Mouse (Mus musculus): ENCODE measurements around the gene Olfr434.
"Not testable (repeated sequence)": the region's sequence is repeated elsewhere in the genome, so short reads cannot be mapped to it uniquely, and the experiment has no call there.

Olfr434 gene

DNA sequence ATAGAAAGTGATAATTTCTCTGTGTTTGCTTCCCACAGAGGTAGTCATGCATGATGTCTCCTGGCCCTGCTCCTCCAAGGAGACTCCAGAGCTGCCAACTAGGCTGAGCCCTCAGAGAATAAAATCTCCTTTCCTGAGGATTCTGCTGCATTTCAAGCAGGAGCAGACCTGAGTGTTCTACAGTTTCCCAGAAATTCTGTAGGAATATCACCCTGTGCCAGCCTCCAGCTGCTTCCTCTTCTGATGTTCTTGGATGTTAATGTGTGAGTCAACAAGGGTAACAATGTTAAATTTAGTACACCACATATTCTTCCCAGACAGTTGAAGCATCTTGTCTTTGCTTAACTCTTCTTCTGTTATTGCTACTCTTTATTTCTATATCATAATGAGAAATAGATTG, at the start of gene Olfr434:
Gene Olfr434, plus strand, starts transcription at position 149 of the 400 bp plus-strand sequence.
- H3K27me3 ChIP-seq (ENCODE audit: control insufficient read depth, insufficient read depth, low read length, poor library complexity, severe bottlenecking); H3K36me3 ChIP-seq (ENCODE audit: control insufficient read depth, insufficient read depth, low read length, poor library complexity, severe bottlenecking); DNase-seq (ENCODE audit: low read depth, low spot score): not testable (repeated sequence)

DNA sequence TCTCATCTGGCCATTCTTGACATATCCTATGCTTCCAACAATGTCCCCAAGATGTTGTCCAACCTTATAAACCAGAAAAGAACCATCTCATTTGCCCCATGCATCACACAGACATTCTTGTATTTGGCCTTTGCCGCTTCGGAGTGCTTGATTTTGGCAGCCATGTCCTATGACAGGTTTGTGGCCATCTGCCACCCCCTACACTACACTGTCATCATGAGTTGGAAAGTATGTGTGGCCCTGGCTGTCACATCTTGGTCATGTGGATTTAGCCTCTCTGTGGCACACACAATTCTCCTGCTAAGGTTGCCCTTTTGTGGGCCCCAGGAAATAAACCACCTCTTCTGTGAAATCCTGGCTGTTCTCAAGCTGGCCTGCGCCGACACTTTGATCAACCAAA, 45.6 kb upstream of the Olfr434 start:
- DNase-seq (ENCODE audit: low read depth, low spot score): no peak
- Histone ChIP-seq H3K36me3 (ENCODE audit: control insufficient read depth, insufficient read depth, low read length, poor library complexity, severe bottlenecking) (no peaks in the 10 kb centered on the region), H3K27me3 (ENCODE audit: control insufficient read depth, insufficient read depth, low read length, poor library complexity, severe bottlenecking) (no peaks in the 10 kb centered on the region)

DNA sequence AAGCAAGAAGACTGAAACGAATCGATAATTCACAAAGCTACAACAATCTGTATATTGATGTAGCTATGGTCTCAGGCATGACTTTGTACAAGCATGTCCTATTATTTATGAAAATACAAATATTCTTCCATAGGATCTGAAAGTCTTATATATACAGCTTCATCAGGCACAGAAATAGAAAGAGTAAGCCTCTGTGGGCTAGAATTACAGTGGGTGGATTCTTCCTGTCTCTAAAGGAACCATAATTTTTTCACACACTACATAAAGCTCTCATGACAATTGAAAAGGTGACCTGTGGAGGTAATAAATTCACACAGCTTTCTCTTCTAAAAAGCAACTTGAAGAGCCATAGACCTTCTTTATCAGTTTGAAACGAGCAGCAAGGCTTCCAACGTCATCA, 41.0 kb upstream of the Olfr434 start, which contains the start of gene Olfr13:
Gene Olfr13, plus strand, starts transcription at position 301 of the 400 bp plus-strand sequence.
- H3K27me3 ChIP-seq (ENCODE audit: control insufficient read depth, insufficient read depth, low read length, poor library complexity, severe bottlenecking): no peaks in the 10 kb centered on the region
- H3K36me3 ChIP-seq (ENCODE audit: control insufficient read depth, insufficient read depth, low read length, poor library complexity, severe bottlenecking): no peaks in the 10 kb centered on the region
- DNase-seq (ENCODE audit: low read depth, low spot score): no peak

DNA sequence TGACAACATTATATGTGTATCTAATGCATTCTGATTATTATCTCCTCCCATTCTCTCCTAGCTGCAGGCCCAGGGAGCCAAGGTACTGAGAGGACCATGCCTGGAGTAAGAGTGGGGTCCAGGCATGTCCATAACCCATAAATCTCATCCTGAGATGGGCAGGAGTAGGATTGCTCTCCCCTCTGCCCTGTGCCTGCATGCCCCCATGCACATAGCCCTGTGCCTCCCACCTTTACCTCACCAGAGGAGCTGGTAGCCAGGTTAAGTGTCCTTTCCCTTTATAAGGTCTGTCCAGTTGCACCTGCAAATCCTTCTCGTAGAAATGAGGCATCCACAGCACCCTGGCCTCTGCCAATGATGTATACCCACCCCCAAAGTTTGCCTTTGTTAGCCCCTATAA, 34.7 kb upstream of the Olfr434 start:
- H3K27me3 ChIP-seq (ENCODE audit: control insufficient read depth, insufficient read depth, low read length, poor library complexity, severe bottlenecking): no peaks in the 10 kb centered on the region
- DNase-seq (ENCODE audit: low read depth, low spot score): no peak
- no peaks in the 10 kb centered on the region for H3K36me3 ChIP-seq (ENCODE audit: control insufficient read depth, insufficient read depth, low read length, poor library complexity, severe bottlenecking)

DNA sequence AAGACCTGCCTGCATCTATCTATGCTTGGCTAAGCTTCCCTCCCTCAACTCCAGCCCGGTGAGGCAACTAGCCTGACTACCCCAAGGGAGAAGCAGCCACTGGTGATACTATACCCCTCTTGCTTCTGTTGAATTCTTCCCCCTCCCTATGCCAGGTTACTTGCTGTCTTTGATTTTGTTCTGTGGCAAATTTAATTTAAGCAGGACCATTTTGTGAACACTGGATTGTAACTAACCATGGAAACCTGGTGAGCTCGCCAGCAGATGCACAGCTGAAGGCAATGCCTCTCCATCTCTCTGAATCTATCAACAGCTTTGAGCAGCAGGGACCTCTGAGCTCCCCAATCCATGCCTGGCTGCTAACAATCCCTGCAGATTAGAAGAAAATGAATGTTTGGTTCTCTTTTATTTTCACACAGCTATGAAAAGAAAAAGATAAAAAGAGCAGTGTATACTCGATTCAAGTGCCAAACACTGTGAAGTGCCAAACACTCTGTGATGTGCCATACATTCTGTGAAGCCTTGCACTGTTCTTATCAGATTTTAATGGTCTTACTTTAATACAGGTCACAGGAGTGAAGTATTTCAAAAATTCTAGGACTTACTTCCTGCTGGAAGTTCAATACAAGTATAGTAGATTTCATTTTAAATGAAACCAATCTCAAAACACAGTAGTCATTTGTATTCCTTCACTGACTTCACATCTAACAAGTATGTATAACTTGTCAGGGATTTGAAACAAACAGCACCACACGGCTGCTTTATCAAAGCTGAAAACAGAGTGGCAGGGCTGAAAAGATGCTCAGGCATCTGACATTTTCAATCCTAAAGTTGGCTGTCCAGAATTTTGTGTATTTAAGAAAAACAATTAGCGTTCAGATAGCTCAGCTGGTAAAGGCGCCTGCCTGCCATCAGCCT, 34.0 kb upstream of the Olfr434 start:
- H3K27me3 ChIP-seq (ENCODE audit: control insufficient read depth, insufficient read depth, low read length, poor library complexity, severe bottlenecking): no peaks in the 10 kb centered on the region
- DNase-seq (ENCODE audit: low read depth, low spot score): no peak
- H3K36me3 ChIP-seq (ENCODE audit: control insufficient read depth, insufficient read depth, low read length, poor library complexity, severe bottlenecking): no peaks in the 10 kb centered on the region

DNA sequence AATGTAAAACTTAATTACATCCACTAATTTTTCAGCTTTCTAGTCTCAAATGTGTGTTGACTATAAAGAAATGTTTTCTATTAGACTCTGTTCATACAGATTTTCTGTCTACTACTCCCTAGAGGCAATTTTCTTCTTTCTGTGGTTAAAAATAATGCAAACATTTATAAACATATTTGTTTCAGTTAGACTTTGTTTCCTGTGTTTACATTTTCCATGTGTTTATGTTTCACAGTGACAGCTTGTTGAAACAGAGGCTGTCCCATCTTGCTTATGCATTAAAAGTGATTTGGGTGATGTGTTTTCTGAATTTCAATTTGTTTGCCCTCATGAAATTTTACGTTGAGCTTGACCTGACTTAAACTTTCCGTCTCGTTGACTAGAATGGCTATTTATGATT, 21.8 kb upstream of the Olfr434 start:
- DNase-seq (ENCODE audit: low read depth, low spot score): no peak
- Histone ChIP-seq H3K27me3 (ENCODE audit: control insufficient read depth, insufficient read depth, low read length, poor library complexity, severe bottlenecking) (no peaks in the 10 kb centered on the region), H3K36me3 (ENCODE audit: control insufficient read depth, insufficient read depth, low read length, poor library complexity, severe bottlenecking) (no peaks in the 10 kb centered on the region)

DNA sequence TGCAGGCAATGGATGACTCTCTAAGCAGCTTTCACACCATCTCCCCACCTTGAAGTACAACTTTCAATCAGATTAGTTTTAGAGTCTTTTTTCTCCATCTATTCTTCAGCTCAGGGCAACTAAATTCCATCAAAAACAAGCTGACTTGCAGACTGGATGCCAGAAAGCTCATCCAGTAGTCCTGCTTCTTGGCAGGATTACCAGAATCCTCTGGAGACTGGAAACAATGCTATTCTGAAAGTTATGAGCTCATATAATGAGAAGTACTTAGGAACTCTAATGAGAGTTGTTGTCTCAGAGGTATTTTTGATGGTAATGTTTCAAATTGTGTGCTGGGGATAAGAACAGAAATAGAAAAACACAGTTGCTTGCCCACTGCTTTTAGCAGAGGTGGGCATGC, 16.0 kb upstream of the Olfr434 start, which contains the start of gene Olfr435:
Gene Olfr435, plus strand, starts transcription at position 366 of the 400 bp plus-strand sequence.
- H3K36me3 ChIP-seq (ENCODE audit: control insufficient read depth, insufficient read depth, low read length, poor library complexity, severe bottlenecking): no peaks in the 10 kb centered on the region
- DNase-seq (ENCODE audit: low read depth, low spot score): no peak
- H3K27me3 ChIP-seq (ENCODE audit: control insufficient read depth, insufficient read depth, low read length, poor library complexity, severe bottlenecking): no peaks in the 10 kb centered on the region

DNA sequence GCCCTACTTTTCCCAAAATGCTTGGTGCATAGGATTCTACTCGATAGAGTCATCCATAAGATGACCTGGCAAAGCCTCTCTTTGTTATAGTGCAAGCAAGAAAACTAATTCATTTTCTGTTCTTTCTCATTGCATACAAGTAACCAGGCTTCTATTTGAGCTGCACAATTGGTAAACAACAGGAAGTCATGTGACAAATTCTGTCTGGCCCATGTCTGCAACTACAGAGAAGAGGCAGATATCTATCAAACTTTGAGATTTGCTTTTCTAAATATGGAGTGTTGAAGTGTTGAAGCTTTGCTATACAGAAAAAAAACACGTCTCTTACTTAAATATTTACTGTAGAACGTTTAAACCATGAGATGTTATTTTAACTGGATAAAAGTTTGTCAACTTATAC, 14.7 kb upstream of the Olfr434 start:
- Histone ChIP-seq H3K36me3 (ENCODE audit: control insufficient read depth, insufficient read depth, low read length, poor library complexity, severe bottlenecking) (no peaks in the 10 kb centered on the region), H3K27me3 (ENCODE audit: control insufficient read depth, insufficient read depth, low read length, poor library complexity, severe bottlenecking) (no peaks in the 10 kb centered on the region)
- no peak for DNase-seq (ENCODE audit: low read depth, low spot score)

DNA sequence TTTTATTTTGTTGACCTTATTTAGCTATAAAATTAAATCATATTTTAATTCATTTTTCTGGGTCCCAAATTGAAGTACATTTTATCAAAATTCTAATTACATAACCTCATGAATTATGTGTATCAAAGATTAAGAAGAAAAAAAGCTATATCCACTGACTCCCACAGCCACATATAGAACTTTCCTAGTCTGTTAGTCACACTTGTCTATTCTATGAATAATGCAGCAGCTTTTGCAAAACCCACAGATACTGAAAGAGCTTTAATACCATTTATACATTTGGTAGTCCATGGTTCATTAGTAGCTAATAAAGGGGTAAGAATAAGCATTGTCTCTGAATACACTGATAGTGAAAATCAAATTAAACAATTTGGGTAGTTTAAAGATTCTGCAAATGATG, 10.0 kb upstream of the Olfr434 start:
- Histone ChIP-seq H3K27me3 (ENCODE audit: control insufficient read depth, insufficient read depth, low read length, poor library complexity, severe bottlenecking) (no peaks in the 10 kb centered on the region), H3K36me3 (ENCODE audit: control insufficient read depth, insufficient read depth, low read length, poor library complexity, severe bottlenecking) (no peaks in the 10 kb centered on the region)
- DNase-seq (ENCODE audit: low read depth, low spot score): no peak

DNA sequence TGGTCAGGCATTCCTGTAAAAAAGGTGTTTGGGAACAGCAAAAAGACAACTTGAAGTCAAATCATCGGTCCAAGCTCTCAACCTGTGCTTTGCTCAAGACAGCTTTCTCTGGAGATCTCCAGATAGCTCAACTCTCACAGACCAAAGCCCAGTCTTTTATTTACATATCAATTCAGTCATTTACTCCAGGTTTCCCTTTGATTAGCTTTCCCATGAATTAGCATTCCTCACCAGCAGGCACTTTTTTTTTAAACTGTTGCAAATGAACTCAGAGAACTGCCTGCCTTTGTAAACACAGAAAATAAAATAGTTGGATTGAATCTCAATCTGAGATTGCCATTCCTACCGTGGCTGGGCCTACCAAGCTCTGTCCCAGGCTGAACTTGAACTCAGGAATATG, 7.5 kb upstream of the Olfr434 start:
- DNase-seq (ENCODE audit: low read depth, low spot score): no peak
- no peaks in the 10 kb centered on the region for H3K27me3 ChIP-seq (ENCODE audit: control insufficient read depth, insufficient read depth, low read length, poor library complexity, severe bottlenecking)

DNA sequence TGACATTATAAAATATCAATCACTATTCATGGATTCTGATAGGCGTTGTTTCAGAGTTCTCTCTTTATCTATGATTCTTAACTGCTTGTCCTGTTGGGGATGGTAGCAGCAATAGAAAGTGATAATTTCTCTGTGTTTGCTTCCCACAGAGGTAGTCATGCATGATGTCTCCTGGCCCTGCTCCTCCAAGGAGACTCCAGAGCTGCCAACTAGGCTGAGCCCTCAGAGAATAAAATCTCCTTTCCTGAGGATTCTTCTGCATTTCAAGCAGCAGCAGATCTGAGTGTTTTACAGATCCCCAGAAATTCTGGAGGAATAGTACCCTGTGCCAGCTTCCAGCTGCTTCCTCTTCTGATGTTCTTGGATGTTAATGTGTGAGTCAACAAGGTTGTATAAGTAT, 18.4 kb downstream of the Olfr434 start, which contains the start of gene Olfr47:
Gene Olfr47, plus strand, starts transcription at position 275 of the 400 bp plus-strand sequence.
- H3K27me3 ChIP-seq (ENCODE audit: control insufficient read depth, insufficient read depth, low read length, poor library complexity, severe bottlenecking); H3K36me3 ChIP-seq (ENCODE audit: control insufficient read depth, insufficient read depth, low read length, poor library complexity, severe bottlenecking); DNase-seq (ENCODE audit: low read depth, low spot score): not testable (repeated sequence)

More for the DNA sequence above, 7.5 kb upstream of the Olfr434 start:
- H3K36me3 ChIP-seq (ENCODE audit: control insufficient read depth, insufficient read depth, low read length, poor library complexity, severe bottlenecking): no peaks in the 10 kb centered on the region

DNA sequence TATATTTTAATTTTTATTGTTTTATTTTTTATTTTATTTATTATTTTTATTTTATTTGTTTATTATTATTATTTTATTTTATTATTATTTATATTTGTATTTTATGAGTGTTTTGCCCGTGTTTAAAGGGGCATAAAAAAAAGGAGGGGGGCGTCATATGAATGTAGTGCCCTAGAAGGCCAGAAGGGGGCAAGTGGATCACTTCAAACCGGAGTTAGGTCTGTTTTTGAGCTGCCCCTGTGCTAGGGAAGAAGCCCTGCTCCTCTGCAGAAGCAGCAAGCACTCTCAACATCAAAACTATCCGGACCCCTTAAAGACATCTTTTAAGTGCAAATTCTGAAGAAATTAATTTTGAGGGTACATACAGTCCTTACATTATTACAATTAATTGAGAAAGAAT, 29.2 kb downstream of the Olfr434 start:
- Histone ChIP-seq H3K27me3 (ENCODE audit: control insufficient read depth, insufficient read depth, low read length, poor library complexity, severe bottlenecking) (no peaks in the 10 kb centered on the region), H3K36me3 (ENCODE audit: control insufficient read depth, insufficient read depth, low read length, poor library complexity, severe bottlenecking) (no peaks in the 10 kb centered on the region)
- DNase-seq (ENCODE audit: low read depth, low spot score): peak; percentile 3

DNA sequence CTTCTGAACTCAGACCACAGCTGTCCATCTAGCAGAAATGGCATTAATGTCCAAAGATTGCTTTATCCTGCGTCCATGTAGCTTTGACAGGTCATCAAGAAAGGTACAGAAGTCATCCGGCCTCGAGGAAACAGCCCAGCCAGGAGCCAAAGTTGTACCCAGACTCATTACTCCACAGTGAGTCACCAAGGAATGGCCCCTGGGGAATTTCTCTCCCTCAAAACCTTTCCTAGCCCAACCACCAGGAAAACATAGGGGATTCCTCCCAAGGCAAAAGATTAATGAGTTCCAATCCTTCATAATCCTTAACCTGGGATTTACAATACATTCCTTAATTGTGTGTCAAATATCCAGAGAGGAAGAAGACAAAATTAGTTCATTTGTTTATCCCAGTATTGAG, 34.6 kb downstream of the Olfr434 start:
- Histone ChIP-seq H3K36me3 (ENCODE audit: control insufficient read depth, insufficient read depth, low read length, poor library complexity, severe bottlenecking) (no peaks in the 10 kb centered on the region), H3K27me3 (ENCODE audit: control insufficient read depth, insufficient read depth, low read length, poor library complexity, severe bottlenecking) (no peaks in the 10 kb centered on the region)
- no peak for DNase-seq (ENCODE audit: low read depth, low spot score)

DNA sequence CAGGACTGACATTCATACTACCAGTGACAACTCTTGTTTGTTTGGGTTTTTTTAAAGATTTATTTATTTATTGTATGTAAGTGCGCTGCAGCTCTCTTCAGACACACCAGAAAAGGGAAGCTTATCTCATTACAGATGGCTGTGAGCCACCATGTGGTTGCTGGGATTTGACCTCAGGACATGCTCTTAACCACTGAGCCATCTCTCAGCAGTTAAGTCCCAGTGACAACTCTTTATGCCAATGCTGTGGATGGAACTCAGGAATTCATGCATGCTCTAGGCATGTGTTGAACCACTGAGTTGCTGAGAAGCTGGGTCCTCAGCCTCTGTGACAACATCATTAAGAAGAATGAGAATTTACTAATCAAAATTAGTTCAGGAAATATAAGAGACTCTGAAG, 40.2 kb downstream of the Olfr434 start:
- no peak for DNase-seq (ENCODE audit: low read depth, low spot score)
- Histone ChIP-seq H3K36me3 (ENCODE audit: control insufficient read depth, insufficient read depth, low read length, poor library complexity, severe bottlenecking) (no peaks in the 10 kb centered on the region), H3K27me3 (ENCODE audit: control insufficient read depth, insufficient read depth, low read length, poor library complexity, severe bottlenecking) (no peaks in the 10 kb centered on the region)

DNA sequence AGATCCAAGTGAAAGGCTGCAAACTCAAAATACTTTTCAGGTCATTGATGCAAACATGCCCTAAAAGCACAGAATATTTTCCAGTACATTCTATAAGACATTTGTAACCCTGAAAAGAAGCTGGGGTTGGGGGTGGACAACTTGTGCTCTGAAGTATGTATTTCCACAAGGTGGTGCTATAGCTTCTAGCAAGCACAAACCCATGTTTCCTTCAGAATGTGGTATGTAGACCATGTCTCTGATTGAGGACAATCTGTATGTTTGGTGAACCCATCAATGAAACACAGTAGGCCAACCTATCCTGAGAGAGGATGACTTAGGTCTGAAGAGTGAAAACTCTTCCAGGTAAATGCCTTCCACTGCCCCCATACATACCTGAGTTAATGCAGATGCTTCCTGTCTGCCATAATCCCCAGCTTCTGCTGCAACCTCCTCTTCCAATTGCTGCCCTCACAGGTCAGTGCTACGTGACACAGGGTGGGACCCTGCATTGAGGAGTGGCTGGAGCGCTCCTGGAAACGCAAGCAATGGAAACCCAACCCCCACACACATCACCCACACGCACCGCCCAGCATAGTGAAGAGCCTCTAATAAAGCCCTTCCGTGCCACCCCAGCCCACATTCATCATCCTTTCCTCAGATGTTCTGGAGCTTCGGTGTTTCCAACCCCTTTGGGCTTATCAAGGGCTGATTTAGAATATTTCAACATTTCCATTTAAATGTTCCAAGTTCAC, 41.5 kb downstream of the Olfr434 start:
- H3K27me3 ChIP-seq (ENCODE audit: control insufficient read depth, insufficient read depth, low read length, poor library complexity, severe bottlenecking): no peaks in the 10 kb centered on the region
- DNase-seq (ENCODE audit: low read depth, low spot score): peak; percentile 8
- H3K36me3 ChIP-seq (ENCODE audit: control insufficient read depth, insufficient read depth, low read length, poor library complexity, severe bottlenecking): no peaks in the 10 kb centered on the region

Data from splenic B cell, adult 2 months (primary cell).